Mouse (Mus musculus) left cerebral cortex, adult 2 months (tissue): ENCODE results near the gene Fgfr2. TPM values are rescaled to one million over a fixed set of nuclear protein-coding genes. Genes with fewer than 3 reads are reported as not detected.
"Not testable (repeated sequence)": the region's sequence is repeated elsewhere in the genome, so short reads cannot be mapped to it uniquely, and the experiment has no call there.

Source experiments
- DNase-seq, 2 experiments: peaks; one replicate each; pipeline ENCODE4 v3.0.0; 2021 to 2022; ENCODE audit warnings: low spot score in 2 of 2, mixed read lengths in 1 of 2; ENCODE audit errors: extremely low spot score in 1 of 2
- H3K27ac ChIP-seq: fragments of 200-600 bp; 2 replicates; pipeline ENCODE4 v1.8.1; 2022
- H3K4me3 ChIP-seq: fragments of 200-600 bp; 2 replicates; pipeline ENCODE4 v1.8.1; 2022
- CTCF ChIP-seq: fragments of 200-600 bp; IDR thresholded peaks from 2 replicates; pipeline ENCODE4 v1.8.1; 2022; ENCODE audit warnings: antibody characterized with exemption, mild to moderate bottlenecking, moderate library complexity
- intact Hi-C: fragments of 180-260 bp; cut with DNase I; formaldehyde crosslinking; loops from one replicate; pipeline ENCODE4 v1.15.1; 2025
- total RNA-seq, 2 experiments: library from RNA; stranded (reverse); gene quantifications; 2 replicates each; pipeline ENCODE4 v1.2.3; 2021

Gene Fgfr2
- total RNA-seq, 2 experiments from 2014 or later, result 47.3 to 47.4 TPM

DNA sequence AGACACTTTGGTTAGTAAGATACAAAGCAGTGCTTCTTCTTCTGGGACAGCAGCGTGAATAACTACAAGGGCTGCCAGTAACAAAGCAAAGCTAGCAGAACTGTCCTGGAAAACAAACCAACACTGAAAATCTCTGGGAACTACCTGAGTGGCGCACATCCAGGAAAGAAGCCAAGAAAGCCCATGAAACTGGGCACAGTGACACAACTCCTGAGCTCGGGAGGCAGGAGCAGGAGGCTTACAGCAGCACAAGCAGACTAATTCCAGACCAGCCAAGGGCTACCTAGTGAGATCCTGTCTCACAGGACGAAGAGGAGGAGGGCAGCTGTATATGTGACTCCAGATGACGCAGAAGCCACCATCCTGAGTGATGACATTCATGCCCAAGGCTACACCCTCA lies 676.3 kb downstream of the Fgfr2 start:
- intact Hi-C loops, result no loop called here
- no peak for DNase-seq
- H3K4me3 ChIP-seq, result no peak overlapping the region
- no peak for TF ChIP-seq CTCF
- H3K27ac ChIP-seq, result no peak overlapping the region

DNA sequence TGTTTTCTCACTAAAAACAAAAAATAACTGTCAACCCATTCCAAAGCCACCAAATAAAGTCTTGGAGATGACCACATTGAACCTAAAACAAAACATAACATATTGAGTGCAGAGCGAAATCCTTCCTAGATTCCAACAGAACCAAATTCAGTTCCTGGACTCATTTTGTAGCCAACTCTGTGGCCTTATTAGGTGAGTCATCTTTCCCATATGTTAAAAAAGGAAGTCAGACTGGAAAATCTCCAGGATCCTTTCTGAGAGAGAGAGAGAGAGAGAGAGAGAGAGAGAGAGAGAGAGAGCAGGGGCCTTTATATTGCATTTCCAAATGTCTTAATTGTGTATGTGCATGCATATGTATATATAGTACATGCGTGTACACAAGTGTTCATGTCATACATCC lies 678.9 kb downstream of the Fgfr2 start:
- no peak for TF ChIP-seq CTCF
- Histone ChIP-seq H3K4me3 (no peak overlapping the region), H3K27ac (no peak overlapping the region)
- intact Hi-C loops, result no loop called here
- DNase-seq, result no peak

DNA sequence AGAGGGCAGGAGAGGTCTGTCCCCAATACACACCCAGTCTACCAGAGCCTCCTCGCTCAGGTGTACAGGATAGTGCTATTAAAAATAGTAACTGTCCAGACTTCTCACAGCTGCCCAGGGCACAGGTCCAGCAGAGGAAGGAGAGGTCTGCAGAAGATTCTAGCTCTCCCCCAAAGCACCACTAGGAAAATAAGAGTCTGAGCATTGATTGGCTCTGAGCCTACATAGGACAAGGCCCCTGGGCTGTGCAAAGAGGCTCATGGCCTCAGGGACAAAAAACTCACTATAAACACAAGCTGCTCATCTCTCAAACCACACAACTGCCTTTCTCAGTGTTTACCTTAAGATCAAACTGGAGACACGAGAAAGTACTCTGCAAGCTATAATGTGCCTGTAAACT lies 679.4 kb downstream of the Fgfr2 start:
- no peak for TF ChIP-seq CTCF
- DNase-seq, result no peak

DNA sequence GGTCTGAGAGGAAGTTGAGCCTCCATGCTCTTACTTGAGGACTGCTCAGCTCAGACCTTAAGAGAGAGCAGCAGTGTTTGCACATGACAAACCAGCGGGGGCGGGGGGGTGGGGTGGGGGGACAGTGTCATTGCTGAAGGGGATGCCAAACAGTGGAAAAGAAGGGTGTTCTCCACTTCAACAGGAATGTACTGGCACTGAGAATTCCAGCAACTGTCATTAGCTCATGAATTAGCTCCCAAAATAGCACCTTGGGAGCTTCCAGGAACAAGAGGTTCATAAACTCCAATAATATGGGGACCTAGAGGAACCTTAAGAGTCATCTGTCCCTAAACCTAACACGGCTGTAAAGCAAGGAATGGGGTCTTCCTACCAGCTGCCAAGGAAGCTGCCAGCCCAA lies 680.0 kb downstream of the Fgfr2 start:
- no peak for TF ChIP-seq CTCF
- no peak overlapping the region for H3K27ac ChIP-seq
- intact Hi-C loops, result no loop called here

More for the DNA sequence above, 679.4 kb downstream of the Fgfr2 start:
- intact Hi-C loops, result no loop called here
- no peak overlapping the region for H3K27ac ChIP-seq
- H3K4me3 ChIP-seq, result no peak overlapping the region

DNA sequence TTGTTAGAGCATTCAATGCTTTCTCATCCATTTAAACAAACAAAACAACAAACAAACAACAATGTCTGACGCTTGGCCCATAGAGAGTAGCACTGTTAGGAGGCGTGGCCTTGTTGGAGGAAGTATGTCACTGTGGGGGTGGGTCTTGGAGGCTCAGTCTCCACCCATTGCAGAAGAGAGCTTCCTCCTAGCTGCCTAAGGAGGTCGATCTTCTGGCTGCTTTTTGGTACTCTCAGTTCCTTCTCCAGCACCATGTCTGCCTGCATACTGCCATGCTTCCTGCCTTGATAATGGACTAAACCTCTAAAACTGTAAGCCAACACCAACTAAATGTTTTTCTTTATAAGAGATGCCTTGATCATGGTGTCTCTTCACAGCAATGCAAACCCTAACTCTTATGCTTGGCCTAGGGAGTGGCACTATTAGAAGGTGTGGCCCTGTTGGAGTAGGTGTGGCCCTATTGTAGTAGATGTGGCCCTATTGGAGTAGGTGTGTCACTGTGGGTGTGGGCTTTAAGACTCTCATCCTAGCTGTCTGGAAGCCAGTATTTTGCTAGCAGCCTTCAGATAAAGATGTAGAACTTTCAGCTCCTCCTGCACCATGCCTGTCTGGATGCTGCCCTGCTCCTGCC lies 680.9 kb downstream of the Fgfr2 start:
- H3K27ac ChIP-seq, intact Hi-C loops, DNase-seq, H3K4me3 ChIP-seq: not testable (repeated sequence)

More for the DNA sequence above, 680.0 kb downstream of the Fgfr2 start:
- no peak for DNase-seq
- no peak overlapping the region for H3K4me3 ChIP-seq

DNA sequence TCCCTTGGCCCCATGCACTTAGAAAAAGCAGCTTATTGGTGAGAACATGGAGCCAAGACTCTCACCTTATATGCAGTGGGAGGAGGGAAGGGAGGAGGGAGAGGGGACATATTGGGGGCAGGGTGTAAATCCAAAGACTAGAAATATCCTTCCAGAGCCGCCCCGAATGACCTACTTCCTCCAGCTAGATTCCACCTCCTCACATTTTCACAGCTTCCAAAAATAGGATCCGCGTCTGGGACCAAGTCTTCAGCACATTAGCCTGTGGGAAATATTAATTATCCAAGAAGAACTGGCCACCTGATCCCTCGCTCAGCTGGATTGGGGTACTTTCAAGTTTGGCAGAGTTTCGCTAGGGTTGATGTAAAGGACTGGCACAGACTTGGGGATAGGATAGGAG lies 683.2 kb downstream of the Fgfr2 start:
- no peak for DNase-seq
- intact Hi-C loops, result no loop called here
- H3K27ac ChIP-seq, result no peak overlapping the region
- TF ChIP-seq CTCF, result no peak
- no peak overlapping the region for H3K4me3 ChIP-seq

DNA sequence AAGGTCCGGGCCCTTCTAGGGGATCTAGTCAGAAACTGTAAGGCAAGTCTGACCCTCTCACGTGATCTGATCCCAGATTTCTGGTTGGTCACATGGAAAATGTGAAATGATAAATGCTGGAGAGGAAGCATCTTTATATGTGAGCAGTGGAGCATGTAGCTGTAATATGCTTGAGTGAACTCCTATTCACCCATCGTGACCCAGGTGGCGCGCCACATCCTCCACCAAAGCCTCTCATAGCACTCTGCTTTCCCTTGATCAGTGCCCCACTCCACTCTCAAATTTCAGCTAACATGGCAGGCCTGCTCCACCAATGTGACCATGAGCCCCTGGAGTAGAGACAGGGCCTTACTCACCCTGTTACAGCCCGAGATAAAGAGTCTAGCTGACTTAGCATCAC lies 685.1 kb downstream of the Fgfr2 start:
- intact Hi-C loops, result no loop called here
- Histone ChIP-seq H3K4me3 (no peak overlapping the region), H3K27ac (no peak overlapping the region)
- TF ChIP-seq CTCF, result no peak
- no peak for DNase-seq

DNA sequence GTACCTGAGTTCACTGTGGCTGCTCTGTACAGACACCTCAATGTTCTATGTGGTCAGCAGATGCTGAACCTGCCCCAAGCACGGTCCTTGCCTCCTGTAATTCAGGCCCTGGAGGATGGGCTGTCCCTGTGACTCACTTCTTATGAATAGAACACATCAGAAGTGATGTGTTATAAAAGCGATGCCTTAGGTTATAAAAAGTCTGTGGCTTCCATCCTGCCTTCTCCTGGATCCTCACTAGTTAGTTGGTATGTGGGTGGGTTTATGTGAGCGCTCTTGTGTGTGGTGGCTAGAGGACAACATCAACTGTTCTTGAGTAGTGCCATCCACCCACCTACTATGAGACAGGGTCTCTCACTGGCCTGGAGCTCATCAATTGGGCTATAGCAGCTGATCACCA lies 685.7 kb downstream of the Fgfr2 start:
- DNase-seq, result no peak
- TF ChIP-seq CTCF, result no peak
- Histone ChIP-seq H3K4me3 (no peak overlapping the region), H3K27ac (no peak overlapping the region)
- intact Hi-C loops, result no loop called here

DNA sequence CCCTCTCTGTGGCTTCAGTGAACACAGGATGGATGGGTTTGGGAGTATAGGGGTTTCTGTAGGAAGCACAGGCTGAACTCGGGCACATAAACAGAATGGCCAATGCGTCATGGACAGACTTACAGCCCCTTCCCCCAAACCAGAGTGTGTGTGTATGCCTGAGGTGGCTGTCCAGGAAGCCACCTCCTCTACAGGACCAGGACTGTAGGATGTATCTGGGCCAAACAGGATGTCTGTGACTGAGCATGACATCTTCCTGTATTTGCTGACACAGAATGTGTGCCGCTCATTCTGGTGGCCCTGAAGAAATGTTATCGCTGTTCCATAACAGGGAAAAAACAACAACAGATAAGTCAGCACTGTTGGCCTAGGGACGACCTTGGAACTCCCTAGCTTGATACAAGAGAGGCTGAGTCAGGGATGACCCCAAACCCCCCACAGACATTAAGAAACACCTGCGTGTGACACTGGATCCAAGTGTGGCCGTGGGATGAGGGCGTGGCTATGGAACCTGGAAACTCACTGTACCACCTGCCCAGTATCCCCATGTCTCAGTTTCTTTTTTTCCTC lies 687.6 kb downstream of the Fgfr2 start:
- H3K4me3 ChIP-seq, result no peak overlapping the region
- TF ChIP-seq CTCF, result no peak
- intact Hi-C loops, result no loop called here
- no peak overlapping the region for H3K27ac ChIP-seq
- no peak for DNase-seq

DNA sequence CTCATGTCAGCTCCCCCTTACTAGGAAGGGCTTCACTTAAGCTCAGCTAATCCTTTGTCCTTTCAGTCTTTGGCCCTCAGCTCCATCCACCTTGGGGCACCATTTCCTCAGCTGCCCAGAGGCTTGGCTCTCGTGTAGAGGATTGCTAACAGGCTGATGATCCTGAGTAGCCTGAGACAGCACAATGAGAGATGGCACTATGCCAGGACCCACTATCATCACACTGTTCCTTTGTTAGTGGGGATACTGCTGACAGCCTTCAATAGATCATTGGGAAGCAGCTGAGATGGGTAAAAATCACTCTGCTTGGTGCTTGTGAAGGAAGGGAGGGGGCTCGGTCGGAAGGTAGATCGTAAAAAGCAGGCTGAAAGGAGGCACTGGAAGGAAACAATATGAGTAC lies 693.8 kb downstream of the Fgfr2 start:
- Histone ChIP-seq H3K27ac (no peak overlapping the region), H3K4me3 (no peak overlapping the region)
- no peak for TF ChIP-seq CTCF
- DNase-seq, result no peak
- intact Hi-C loops, result no loop called here

DNA sequence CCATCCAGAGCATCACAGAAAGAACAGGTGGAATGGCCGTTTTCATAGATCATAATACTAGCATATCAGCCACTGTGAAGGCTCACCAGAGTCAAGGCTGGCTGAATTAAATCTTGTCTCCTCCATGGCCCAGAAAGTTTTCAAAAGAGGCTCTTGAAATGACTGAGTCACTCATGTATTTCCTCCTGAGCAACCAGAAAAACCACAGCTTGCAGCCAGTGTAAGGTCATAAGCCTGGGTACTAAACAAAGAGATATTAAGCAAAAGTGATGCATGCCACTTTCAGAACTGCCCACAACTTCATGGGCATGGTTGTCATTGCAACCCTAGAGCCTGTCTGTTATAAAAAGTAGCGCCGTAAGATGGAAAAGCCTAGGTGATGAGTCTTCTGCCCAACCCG lies 694.8 kb downstream of the Fgfr2 start:
- no peak overlapping the region for H3K27ac ChIP-seq
- TF ChIP-seq CTCF, result no peak
- no peak for DNase-seq
- no peak overlapping the region for H3K4me3 ChIP-seq
- intact Hi-C loops, result no loop called here

DNA sequence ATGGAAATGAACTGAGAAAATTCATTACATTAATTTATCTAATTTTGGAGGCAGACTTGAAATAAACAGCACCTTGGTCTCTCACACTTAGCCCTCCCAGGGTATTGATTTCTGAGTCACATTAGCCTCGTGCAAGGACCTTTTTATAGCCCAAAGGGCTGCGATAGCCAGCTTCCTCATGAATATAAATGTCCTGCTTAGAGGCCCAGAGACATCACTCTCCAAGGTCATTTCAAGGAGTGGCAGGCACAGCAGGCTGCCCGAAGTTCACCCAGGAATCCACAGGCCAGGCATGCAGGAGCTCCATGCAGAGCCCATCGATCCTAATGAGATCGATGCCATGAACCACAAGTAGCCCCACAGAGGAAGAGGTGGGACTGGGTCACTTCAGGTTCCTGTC lies 697.1 kb downstream of the Fgfr2 start:
- intact Hi-C loops, result no loop called here
- no peak for DNase-seq
- TF ChIP-seq CTCF, result no peak
- Histone ChIP-seq H3K27ac (no peak overlapping the region), H3K4me3 (no peak overlapping the region)

DNA sequence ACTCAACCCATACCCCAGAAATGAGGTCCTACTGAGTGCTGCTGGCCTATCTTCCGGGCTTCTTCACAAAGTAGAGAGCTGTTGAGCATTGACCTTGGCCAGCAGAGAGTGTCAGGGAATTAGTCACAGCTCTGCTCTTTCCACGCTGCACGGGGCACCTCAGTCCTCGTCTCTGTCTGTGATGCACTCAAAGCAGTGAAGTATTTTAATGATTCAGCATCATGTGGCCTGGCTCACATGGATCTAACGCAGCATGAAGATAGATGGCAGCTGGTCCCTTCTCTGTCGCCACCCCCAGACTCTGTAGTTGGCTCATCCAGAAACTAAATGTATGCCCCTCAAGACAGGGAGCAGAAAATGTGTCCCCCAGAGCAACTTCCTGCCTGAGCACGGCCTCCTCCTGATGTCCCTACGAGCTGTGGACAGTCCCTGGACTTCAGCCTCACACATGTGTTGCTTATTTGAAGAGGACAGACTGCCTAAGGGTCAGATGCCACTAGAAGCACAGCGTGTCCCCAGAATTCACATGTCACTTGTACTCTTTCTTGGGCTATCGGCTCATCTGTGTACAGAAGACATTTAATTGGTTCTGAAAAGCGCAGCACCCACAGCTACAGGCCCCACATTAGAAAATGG lies 697.7 kb downstream of the Fgfr2 start:
- H3K27ac ChIP-seq, result no peak overlapping the region
- TF ChIP-seq CTCF, result no peak
- no peak overlapping the region for H3K4me3 ChIP-seq
- intact Hi-C loops, result no loop called here
- DNase-seq, result no peak
